Mouse (Mus musculus): ENCODE data around the gene Traf4.

- TF ChIP-seq POLR2A (IDR thresholded peaks at IDR 0.05; ENCODE audit: insufficient read depth, low read depth, low read length) (peak; percentile 92), CTCF (IDR thresholded peaks at IDR 0.05; ENCODE audit: insufficient read depth, low read depth, low read length) (no peak)
Measured at GRCm38 (mm10) chr11:78182961-78183844, 17.8 kb upstream of the Traf4 start, which contains the start of gene Rpl23a.
